Mouse (Mus musculus) spleen, embryonic (tissue): ENCODE measurements around the gene Met.

Source experiments
- CTCF ChIA-PET: fragments of 350-600 bp; sonication (Branson Sonifier 250); formaldehyde crosslinking; loops from one replicate; lab custom pipeline; 2022; lab: Charles Lee

Met gene

GRCm38 (mm10) chr6:17548786-17549185 is 85.2 kb downstream of the Met start:
- CTCF ChIA-PET = no interaction called here

DNA sequence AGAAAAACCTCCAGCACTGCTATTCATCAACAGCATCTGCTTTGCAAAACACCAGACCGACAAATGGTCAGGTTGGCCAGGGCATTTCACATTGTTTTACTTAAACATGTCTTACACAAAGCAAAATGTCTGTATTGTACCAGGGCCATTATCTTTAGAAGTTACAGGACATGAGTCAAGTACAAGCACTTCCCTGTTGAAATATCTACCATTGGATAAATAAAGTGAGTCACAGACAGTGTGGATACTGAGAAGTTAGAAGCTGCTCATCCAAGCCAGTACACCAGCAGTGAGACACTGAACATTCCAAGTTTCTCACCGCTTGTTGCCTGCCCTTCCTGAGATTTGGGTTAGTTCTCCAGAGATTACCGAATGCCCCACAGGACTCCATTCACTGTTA is 86.0 kb downstream of the Met start:
- CTCF ChIA-PET = interaction anchor here (0.6 to 0.7 kb wide), 2 partner anchors 18 to 29 kb away, joined by 4 to 5 read pairs; no protein-coding TSS in a partner anchor

DNA sequence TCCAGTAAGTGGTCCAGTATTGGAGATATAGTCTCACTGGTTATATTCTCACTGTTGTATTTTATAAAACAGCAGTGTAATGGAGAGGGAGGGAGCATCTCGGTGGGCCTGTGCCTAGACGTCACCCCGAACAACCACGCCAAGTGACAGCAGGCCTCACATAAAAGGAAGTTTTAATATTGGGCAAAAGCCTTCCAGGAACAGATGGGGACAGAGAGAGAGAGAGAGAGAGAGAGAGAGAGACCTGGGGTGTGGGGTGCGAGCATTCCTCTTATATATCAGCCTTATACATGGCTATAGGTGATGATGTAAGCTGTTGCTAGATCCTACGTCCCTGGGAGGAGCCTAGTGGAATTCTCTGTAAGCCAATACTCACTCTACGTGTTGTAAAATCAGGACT is 90.7 kb downstream of the Met start:
- CTCF ChIA-PET = no interaction called here

- CTCF ChIA-PET = no interaction called here
These were observed 91.2 kb downstream of the Met start for GRCm38 (mm10) chr6:17554757-17555156.

DNA sequence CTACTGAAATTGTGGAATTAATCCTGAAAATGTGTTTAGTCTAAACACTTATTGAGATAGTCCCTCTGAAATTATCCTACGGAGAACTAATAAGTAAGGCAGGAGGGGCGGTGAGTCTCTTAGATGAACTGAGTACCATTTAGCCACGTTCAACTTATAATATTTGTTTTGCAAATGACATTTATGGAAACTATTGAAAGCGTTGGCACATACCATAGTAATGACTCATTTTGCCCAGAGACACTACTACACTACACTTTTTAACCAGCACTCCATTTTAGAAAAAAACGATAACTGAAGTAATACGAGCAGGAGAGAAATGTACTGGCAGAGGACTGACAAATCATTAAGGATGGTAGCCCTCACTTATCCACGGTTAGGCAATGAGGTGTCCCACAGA is 92.1 kb downstream of the Met start:
- CTCF ChIA-PET = no interaction called here

DNA sequence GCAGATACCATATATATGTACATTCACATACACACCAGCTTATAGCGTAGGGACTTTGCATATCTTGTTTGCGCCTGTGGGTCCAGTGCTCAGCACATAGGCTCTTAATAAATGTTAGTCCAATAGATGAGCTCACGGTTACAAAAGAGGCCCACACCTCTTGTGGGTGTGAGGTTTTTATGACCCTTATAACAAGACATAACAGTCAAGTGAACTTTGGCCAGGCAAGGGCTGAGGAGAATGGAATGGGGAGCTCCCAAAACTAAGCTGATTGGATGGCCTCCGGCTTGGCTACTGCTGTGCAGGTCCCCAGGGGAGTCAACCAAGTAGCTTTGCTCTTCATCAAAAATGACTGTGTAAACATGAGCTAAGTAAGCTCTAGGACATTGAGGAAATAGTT is 96.1 kb downstream of the Met start:
- CTCF ChIA-PET = interaction anchor here (0.6 kb wide), 1 partner anchor 516 kb away, joined by 3 read pairs; no protein-coding TSS in a partner anchor

GRCm38 (mm10) chr6:17561347-17561746 is 97.7 kb downstream of the Met start:
- CTCF ChIA-PET = no interaction called here

DNA sequence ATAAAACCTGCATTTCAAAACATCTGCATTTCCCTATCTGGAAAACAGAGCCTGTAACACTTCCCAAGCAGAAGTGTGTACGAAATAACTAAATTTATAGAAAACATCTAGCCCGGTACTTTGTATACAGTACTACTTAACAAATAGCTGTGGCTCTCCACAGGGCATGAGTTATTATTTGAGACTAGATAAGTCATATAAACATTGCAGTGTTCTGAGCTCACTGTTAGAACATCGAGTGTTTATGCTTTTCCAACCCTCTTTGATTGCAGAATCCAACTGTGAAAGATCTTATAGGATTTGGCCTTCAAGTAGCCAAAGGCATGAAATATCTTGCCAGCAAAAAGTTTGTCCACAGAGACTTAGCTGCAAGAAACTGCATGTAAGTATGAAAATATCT is 98.3 kb downstream of the Met start:
- CTCF ChIA-PET = interaction anchor here (0.6 kb wide), 1 partner anchor 10 kb away, joined by 11 read pairs; no protein-coding TSS in a partner anchor

- CTCF ChIA-PET = interaction anchor here (0.6 kb wide), 1 partner anchor 10 kb away, joined by 11 read pairs; no protein-coding TSS in a partner anchor
These were observed 99.0 kb downstream of the Met start for GRCm38 (mm10) chr6:17562472-17563088.

DNA sequence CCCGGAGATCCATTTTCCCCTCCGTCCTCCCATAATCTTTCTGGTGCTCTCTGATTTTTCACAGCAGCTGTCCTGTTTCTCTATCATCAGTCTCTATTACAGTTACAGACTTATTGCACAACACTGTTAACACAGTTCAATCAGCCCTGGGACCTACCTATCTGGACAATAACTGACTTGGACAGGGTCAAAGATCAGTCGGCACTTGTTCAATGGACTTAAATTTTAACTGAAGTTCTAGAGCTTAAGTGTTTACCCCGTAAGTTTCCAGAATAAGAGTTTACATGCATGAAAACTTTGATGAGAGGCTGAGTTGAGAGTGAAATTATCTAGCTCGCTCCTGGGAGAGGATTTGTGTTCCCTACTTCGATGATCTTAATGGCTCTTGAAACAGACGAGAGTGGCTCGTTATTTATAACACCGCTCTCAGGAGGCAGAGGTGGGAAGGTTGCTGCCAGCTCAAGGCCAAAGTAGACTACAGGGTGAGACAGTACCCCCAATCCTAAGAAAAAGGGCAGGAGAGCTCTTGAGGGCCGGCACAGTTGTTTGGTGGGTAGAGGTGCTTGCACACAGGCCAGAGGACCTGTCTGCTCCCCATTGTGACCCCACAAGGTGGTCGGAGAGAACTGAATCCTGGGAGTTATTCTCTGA is 105.2 kb downstream of the Met start:
- CTCF ChIA-PET = no interaction called here

GRCm38 (mm10) chr6:17573227-17573626 is 109.6 kb downstream of the Met start:
- CTCF ChIA-PET = no interaction called here

DNA sequence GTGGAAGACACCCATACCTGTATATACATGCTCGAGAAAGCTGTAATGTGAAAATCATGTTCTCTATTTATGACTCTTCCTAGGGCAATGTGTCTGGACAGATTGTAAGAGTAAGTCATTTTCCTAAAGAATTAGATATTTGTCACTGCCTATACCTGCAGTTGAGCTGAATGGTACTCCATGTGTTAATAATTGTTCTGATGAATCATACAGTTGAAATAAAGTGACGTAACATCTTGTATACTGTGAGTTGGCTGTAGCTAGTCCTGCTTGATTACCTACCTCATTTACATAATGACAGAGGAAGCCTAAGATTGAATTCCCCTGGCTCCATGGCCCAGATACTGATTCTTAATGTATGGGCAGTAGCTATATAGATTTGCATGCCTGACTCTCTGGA is 110.1 kb downstream of the Met start:
- CTCF ChIA-PET = no interaction called here

- CTCF ChIA-PET = interaction anchor here (0.7 kb wide), 1 partner anchor 28 kb away, joined by 4 read pairs; no protein-coding TSS in a partner anchor
These were observed 114.6 kb downstream of the Met start for GRCm38 (mm10) chr6:17578092-17578760.

- CTCF ChIA-PET = no interaction called here
These were observed 116.7 kb downstream of the Met start for GRCm38 (mm10) chr6:17580349-17580748.

- CTCF ChIA-PET = no interaction called here
These were observed 120.4 kb downstream of the Met start for GRCm38 (mm10) chr6:17583982-17584381.

GRCm38 (mm10) chr6:17589049-17589952 is 125.7 kb downstream of the Met start:
- CTCF ChIA-PET = interaction anchor here (0.6 kb wide), 1 partner anchor 42 kb away, joined by 4 read pairs; no protein-coding TSS in a partner anchor

DNA sequence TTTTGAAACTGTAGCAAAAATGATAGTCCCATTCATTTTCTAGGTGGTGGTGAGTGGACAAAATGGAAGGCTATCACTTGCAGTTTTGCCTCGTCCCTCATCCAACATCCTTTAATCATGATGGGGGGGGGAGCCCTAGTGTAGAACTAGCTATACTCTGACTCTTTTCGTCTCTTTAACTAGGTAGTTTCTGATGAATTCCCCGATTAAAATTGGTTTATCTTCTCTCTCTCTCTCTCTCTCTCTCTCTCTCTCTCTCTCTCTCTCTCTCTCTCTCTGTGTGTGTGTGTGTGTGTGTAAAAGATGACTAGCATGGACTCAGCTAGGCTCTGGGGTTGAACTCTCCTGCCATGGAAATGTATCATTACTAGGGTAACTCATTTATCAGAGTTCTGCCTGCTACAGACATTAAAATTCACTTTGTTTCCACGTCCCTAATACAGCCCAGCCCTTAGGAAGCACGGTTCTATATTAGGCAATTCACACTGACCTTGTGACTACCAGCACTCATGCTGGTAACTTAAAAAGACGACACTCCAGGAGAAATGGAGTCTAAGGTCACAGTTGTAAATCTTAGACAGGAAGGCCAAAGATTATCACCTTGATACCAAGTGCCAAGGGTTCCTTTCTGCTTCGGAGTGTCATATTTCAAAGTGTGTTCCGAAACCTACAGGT is 126.5 kb downstream of the Met start:
- CTCF ChIA-PET = interaction anchor here (0.6 kb wide), 1 partner anchor 43 kb away, joined by 4 read pairs; no protein-coding TSS in a partner anchor

GRCm38 (mm10) chr6:17593971-17594370 is 130.4 kb downstream of the Met start:
- CTCF ChIA-PET = no interaction called here

DNA sequence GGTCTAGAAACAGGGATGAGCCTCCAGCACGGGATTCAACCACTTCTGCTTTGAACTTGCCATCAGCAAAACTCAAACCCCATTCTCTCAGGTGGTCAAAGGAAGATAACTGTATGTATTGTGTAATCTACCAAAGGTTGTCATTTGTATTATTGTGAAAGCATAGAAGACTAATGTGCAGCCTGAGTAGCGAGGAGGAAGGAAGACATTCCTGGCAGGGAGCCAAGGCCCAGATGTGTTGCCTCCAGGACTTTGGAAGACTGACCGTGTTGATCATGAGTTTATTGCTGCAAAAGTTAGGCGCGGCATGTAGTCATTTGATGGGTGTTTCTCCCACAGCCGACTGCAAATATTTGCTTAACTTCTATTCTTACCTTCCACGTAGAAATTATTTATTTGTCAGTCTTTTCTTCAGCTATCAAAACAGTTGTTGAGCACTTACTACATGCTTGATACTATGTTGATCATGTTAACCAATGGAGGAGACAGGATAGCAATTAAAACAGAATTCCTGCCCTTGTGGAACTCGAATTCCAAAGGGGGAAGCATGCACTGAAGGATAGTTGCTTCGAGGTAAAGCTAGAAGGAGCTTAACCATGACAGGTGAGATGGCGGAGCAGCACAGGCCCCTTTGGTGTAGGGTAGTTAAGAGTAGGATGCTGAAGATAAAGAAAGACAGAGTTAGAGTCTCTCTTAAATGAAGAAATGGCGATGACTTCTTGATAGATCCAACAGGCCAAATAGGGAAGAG is 132.3 kb downstream of the Met start:
- CTCF ChIA-PET = no interaction called here

GRCm38 (mm10) chr6:17599373-17599772 is 135.8 kb downstream of the Met start:
- CTCF ChIA-PET = no interaction called here
